Mouse (Mus musculus): ENCODE measurements at regions not wholly inside any gene's neighbourhood (a gene's known extent, or its start where the extent isn't known, plus 50 kb on each side); places are given as distances from the start of the nearest gene placed in this dataset.
A peak's percentile ranks its signal among the peaks of the same experiment; 100 is the strongest.

- no peak overlapping the region for H3K9ac ChIP-seq
- no peak overlapping the region for H3K4me2 ChIP-seq (replicated peaks)
- WGBS, result 72% methylated on average over 4 of the region's 4 CpGs
- no peak overlapping the region for H3K4me3 ChIP-seq
- no peak for ATAC-seq (ENCODE audit: insufficient number of reproducible peaks, insufficient read depth, low FRiP score, low TSS enrichment)
- H3K27ac ChIP-seq, result no peak overlapping the region
- H3K27me3 ChIP-seq, result no peaks in the 10 kb centered on the region
- no peaks in the 10 kb centered on the region for H3K4me1 ChIP-seq
- no peaks in the 10 kb centered on the region for H3K36me3 ChIP-seq
- H3K9me3 ChIP-seq, result no peaks in the 10 kb centered on the region
These were observed 165.8 kb upstream of the Mocs1 start for GRCm38 (mm10) chr17:49262394-49262793.

GRCm38 (mm10) chr17:49266343-49266742 is 161.8 kb upstream of the Mocs1 start:
- Histone ChIP-seq H3K4me3 (no peak overlapping the region), H3K4me1 (no peaks in the 10 kb centered on the region), H3K27me3 (no peaks in the 10 kb centered on the region), H3K36me3 (no peaks in the 10 kb centered on the region), H3K9me3 (no peaks in the 10 kb centered on the region), H3K4me2 (replicated peaks) (no peak overlapping the region), H3K9ac (no peak overlapping the region), H3K27ac (no peak overlapping the region)
- no peak for ATAC-seq (ENCODE audit: insufficient number of reproducible peaks, insufficient read depth, low FRiP score, low TSS enrichment)
- 83% methylated on average over 4 of the region's 4 CpGs for WGBS

- 84% methylated on average over 7 of the region's 7 CpGs for WGBS
- H3K4me3 ChIP-seq, result no peak overlapping the region
- H3K4me1 ChIP-seq, result 0 out of 2 replicates have a peak, but pooled peaks cover 5% of the 10 kb centered on the region
- no peaks in the 10 kb centered on the region for H3K36me3 ChIP-seq
- H3K9ac ChIP-seq, result no peak overlapping the region
- no peak overlapping the region for H3K27ac ChIP-seq
- no peak for ATAC-seq (ENCODE audit: insufficient number of reproducible peaks, insufficient read depth, low FRiP score, low TSS enrichment)
- no peaks in the 10 kb centered on the region for H3K27me3 ChIP-seq
- H3K4me2 ChIP-seq (replicated peaks), result no peak overlapping the region
- no peaks in the 10 kb centered on the region for H3K9me3 ChIP-seq
These were observed 158.2 kb upstream of the Mocs1 start for GRCm38 (mm10) chr17:49269943-49270342.

- H3K4me1 ChIP-seq, result 0 out of 2 replicates have a peak, but pooled peaks cover 5% of the 10 kb centered on the region
- H3K9me3 ChIP-seq, result no peaks in the 10 kb centered on the region
- ATAC-seq (ENCODE audit: insufficient number of reproducible peaks, insufficient read depth, low FRiP score, low TSS enrichment), result 0 out of 2 replicates have a peak, but pooled peaks have one; percentile 15
- no peaks in the 10 kb centered on the region for H3K36me3 ChIP-seq
- no peak overlapping the region for H3K4me3 ChIP-seq
- no peak overlapping the region for H3K9ac ChIP-seq
- WGBS, result 70% methylated on average over 11 of the region's 11 CpGs
- no peak overlapping the region for H3K27ac ChIP-seq
- no peak overlapping the region for H3K4me2 ChIP-seq (replicated peaks)
- H3K27me3 ChIP-seq, result no peaks in the 10 kb centered on the region
These were observed 155.3 kb upstream of the Mocs1 start for GRCm38 (mm10) chr17:49272661-49273448.

- H3K4me3 ChIP-seq, result no peak overlapping the region
- no peak for ATAC-seq (ENCODE audit: insufficient number of reproducible peaks, insufficient read depth, low FRiP score, low TSS enrichment)
- H3K9ac ChIP-seq, result no peak overlapping the region
- H3K4me1 ChIP-seq, result peaks cover 5% of the 10 kb centered on the region; the same call in 1 of the 2 replicates
- no peaks in the 10 kb centered on the region for H3K36me3 ChIP-seq
- no peak overlapping the region for H3K27ac ChIP-seq
- WGBS, result 66% methylated on average over 3 of the region's 3 CpGs
- no peaks in the 10 kb centered on the region for H3K27me3 ChIP-seq
- no peaks in the 10 kb centered on the region for H3K9me3 ChIP-seq
- H3K4me2 ChIP-seq (replicated peaks), result no peak overlapping the region
These were observed 153.2 kb upstream of the Mocs1 start for GRCm38 (mm10) chr17:49274936-49275335.

GRCm38 (mm10) chr17:49275421-49275820 is 152.7 kb upstream of the Mocs1 start:
- no peaks in the 10 kb centered on the region for H3K27me3 ChIP-seq
- no peak overlapping the region for H3K4me3 ChIP-seq
- no peak overlapping the region for H3K4me2 ChIP-seq (replicated peaks)
- 45% methylated on average over 2 of the region's 2 CpGs for WGBS
- H3K27ac ChIP-seq, result no peak overlapping the region
- H3K9ac ChIP-seq, result no peak overlapping the region
- no peaks in the 10 kb centered on the region for H3K36me3 ChIP-seq
- H3K9me3 ChIP-seq, result no peaks in the 10 kb centered on the region
- ATAC-seq (ENCODE audit: insufficient number of reproducible peaks, insufficient read depth, low FRiP score, low TSS enrichment), result no peak
- H3K4me1 ChIP-seq, result peaks cover 5% of the 10 kb centered on the region; the same call in 1 of the 2 replicates

GRCm38 (mm10) chr17:49275916-49276315 is 152.2 kb upstream of the Mocs1 start:
- H3K27me3 ChIP-seq, result no peaks in the 10 kb centered on the region
- no peaks in the 10 kb centered on the region for H3K36me3 ChIP-seq
- H3K4me3 ChIP-seq, result no peak overlapping the region
- H3K4me2 ChIP-seq (replicated peaks), result no peak overlapping the region
- no peak overlapping the region for H3K9ac ChIP-seq
- no peaks in the 10 kb centered on the region for H3K9me3 ChIP-seq
- H3K4me1 ChIP-seq, result peaks cover 5% of the 10 kb centered on the region; the same call in 1 of the 2 replicates
- H3K27ac ChIP-seq, result no peak overlapping the region
- 92% methylated on average over 2 of the region's 2 CpGs for WGBS
- ATAC-seq (ENCODE audit: insufficient number of reproducible peaks, insufficient read depth, low FRiP score, low TSS enrichment), result no peak

- no peaks in the 10 kb centered on the region for H3K9me3 ChIP-seq
- H3K4me1 ChIP-seq, result no peaks in the 10 kb centered on the region; the same call in 1 of the 2 replicates
- H3K36me3 ChIP-seq, result no peaks in the 10 kb centered on the region
- H3K27ac ChIP-seq, result no peak overlapping the region
- ATAC-seq (ENCODE audit: insufficient number of reproducible peaks, insufficient read depth, low FRiP score, low TSS enrichment), result no peak
- WGBS, result 80% methylated on average over 8 of the region's 8 CpGs
- H3K27me3 ChIP-seq, result no peaks in the 10 kb centered on the region
- no peak overlapping the region for H3K9ac ChIP-seq
- no peak overlapping the region for H3K4me3 ChIP-seq
- H3K4me2 ChIP-seq (replicated peaks), result no peak overlapping the region
These were observed 149.6 kb upstream of the Mocs1 start for GRCm38 (mm10) chr17:49278541-49278940.

GRCm38 (mm10) chr17:49278973-49279727 is 149.0 kb upstream of the Mocs1 start:
- Histone ChIP-seq H3K9me3 (no peaks in the 10 kb centered on the region), H3K4me3 (no peak overlapping the region), H3K4me1 (no peaks in the 10 kb centered on the region; the same call in 1 of the 2 replicates), H3K36me3 (no peaks in the 10 kb centered on the region), H3K27ac (no peak overlapping the region), H3K4me2 (replicated peaks) (no peak overlapping the region), H3K9ac (no peak overlapping the region), H3K27me3 (no peaks in the 10 kb centered on the region)
- no peak for ATAC-seq (ENCODE audit: insufficient number of reproducible peaks, insufficient read depth, low FRiP score, low TSS enrichment)
- WGBS, result 74% methylated on average over 10 of the region's 10 CpGs

GRCm38 (mm10) chr17:49281344-49281743 is 146.8 kb upstream of the Mocs1 start:
- Histone ChIP-seq H3K27ac (no peak overlapping the region), H3K4me1 (no peaks in the 10 kb centered on the region; the same call in 1 of the 2 replicates), H3K4me3 (no peak overlapping the region), H3K9ac (no peak overlapping the region), H3K27me3 (no peaks in the 10 kb centered on the region), H3K9me3 (no peaks in the 10 kb centered on the region), H3K36me3 (no peaks in the 10 kb centered on the region), H3K4me2 (replicated peaks) (no peak overlapping the region)
- no peak for ATAC-seq (ENCODE audit: insufficient number of reproducible peaks, insufficient read depth, low FRiP score, low TSS enrichment)
- WGBS, result 87% methylated on average over 13 of the region's 13 CpGs

GRCm38 (mm10) chr17:49282498-49282897 is 145.7 kb upstream of the Mocs1 start:
- Histone ChIP-seq H3K4me1 (no peaks in the 10 kb centered on the region; the same call in 1 of the 2 replicates), H3K27ac (no peak overlapping the region), H3K9me3 (no peaks in the 10 kb centered on the region), H3K27me3 (no peaks in the 10 kb centered on the region), H3K36me3 (no peaks in the 10 kb centered on the region), H3K4me2 (replicated peaks) (no peak overlapping the region), H3K4me3 (no peak overlapping the region), H3K9ac (no peak overlapping the region)
- WGBS, result 82% methylated on average over 10 of the region's 10 CpGs
- ATAC-seq (ENCODE audit: insufficient number of reproducible peaks, insufficient read depth, low FRiP score, low TSS enrichment), result no peak

- H3K4me3 ChIP-seq, result no peak overlapping the region
- H3K9ac ChIP-seq, result no peak overlapping the region
- H3K4me2 ChIP-seq (replicated peaks), result no peak overlapping the region
- no peaks in the 10 kb centered on the region for H3K9me3 ChIP-seq
- H3K4me1 ChIP-seq, result no peaks in the 10 kb centered on the region; the same call in 1 of the 2 replicates
- H3K27me3 ChIP-seq, result no peaks in the 10 kb centered on the region
- no peak for ATAC-seq (ENCODE audit: insufficient number of reproducible peaks, insufficient read depth, low FRiP score, low TSS enrichment)
- H3K36me3 ChIP-seq, result no peaks in the 10 kb centered on the region
- WGBS, result 67% methylated on average over 5 of the region's 5 CpGs
- no peak overlapping the region for H3K27ac ChIP-seq
These were observed 144.7 kb upstream of the Mocs1 start for GRCm38 (mm10) chr17:49283491-49283890.

Data from embryonic facial prominence, embryonic 12.5 days (tissue).